Mouse (Mus musculus) myocyte (in vitro differentiated cells): ENCODE results near the gene Nfe2l1. TPM values are rescaled to one million over a fixed set of nuclear protein-coding genes. Genes with fewer than 3 reads are reported as not detected.
A peak's percentile ranks its signal among the peaks of the same experiment; 100 is the strongest.

ENCODE experiments used
- H3K27me3 ChIP-seq: one replicate; pipeline ENCODE4 v1.6.1; 2011; ENCODE audit not compliant: control insufficient read depth, insufficient read depth, insufficient read length
- H3K36me3 ChIP-seq: one replicate; pipeline ENCODE4 v1.6.1; 2011; ENCODE audit not compliant: control insufficient read depth, insufficient read depth
- H3K4me2 ChIP-seq: one replicate; pipeline ENCODE4 v1.6.1; 2011; ENCODE audit warnings: low read depth, control low read depth
- H3K4me3 ChIP-seq: one replicate; pipeline ENCODE4 v1.5.1; 2011; ENCODE audit warnings: mild to moderate bottlenecking, control low read depth, moderate library complexity
- H3K79me2 ChIP-seq: one replicate; pipeline ENCODE4 v1.6.1; 2011; ENCODE audit not compliant: control insufficient read depth, insufficient read depth
- H3ac ChIP-seq: one replicate; pipeline ENCODE4 v1.6.1; 2011; ENCODE audit not compliant: control insufficient read depth, insufficient read length
- CEBPB ChIP-seq: IDR thresholded peaks from 2 replicates; pipeline ENCODE4 v1.6.1; 2011; ENCODE audit warnings: mild to moderate bottlenecking, moderate library complexity; ENCODE audit not compliant: poor library complexity, insufficient read depth, severe bottlenecking
- E2F4 ChIP-seq: IDR thresholded peaks from one replicate; pipeline ENCODE4 v1.6.1; 2011; ENCODE audit warnings: mild to moderate bottlenecking, control low read depth, moderate library complexity; ENCODE audit not compliant: insufficient read depth
- MAX ChIP-seq: IDR thresholded peaks from one replicate; pipeline ENCODE4 v1.6.1; 2011; ENCODE audit warnings: low read depth, mild to moderate bottlenecking, control low read depth
- MYOD1 ChIP-seq, 3 experiments: IDR thresholded peaks; one replicate each; pipeline ENCODE4 v1.6.1; 2011; ENCODE audit warnings: control low read depth in 2 of 3, low read depth in 2 of 3, mild to moderate bottlenecking in 2 of 3, moderate library complexity in 1 of 3; ENCODE audit not compliant: insufficient read length in 2 of 3, control insufficient read depth in 1 of 3
- MYOG ChIP-seq, 3 experiments: IDR thresholded peaks; one replicate each; pipeline ENCODE4 v1.6.1; 2011; ENCODE audit warnings: control low read depth in 2 of 3, low read depth in 2 of 3, mild to moderate bottlenecking in 2 of 3; ENCODE audit not compliant: insufficient read length in 2 of 3, control insufficient read depth in 1 of 3, insufficient read depth in 1 of 3
- POLR2A ChIP-seq: IDR thresholded peaks from one replicate; pipeline ENCODE4 v1.6.1; 2011; ENCODE audit warnings: low read depth, mild to moderate bottlenecking, control low read depth, moderate library complexity; ENCODE audit not compliant: insufficient read length
- POLR2AphosphoS2 ChIP-seq: IDR thresholded peaks from one replicate; pipeline ENCODE4 v1.6.1; 2011; ENCODE audit warnings: low read depth, control low read depth; ENCODE audit not compliant: insufficient read length
- REST ChIP-seq: IDR thresholded peaks from one replicate; pipeline ENCODE4 v1.6.1; 2011; ENCODE audit warnings: mild to moderate bottlenecking, control low read depth, moderate library complexity; ENCODE audit not compliant: insufficient read depth, insufficient read length
- SRF ChIP-seq: IDR thresholded peaks from one replicate; pipeline ENCODE4 v1.6.1; 2011; ENCODE audit warnings: low read depth; ENCODE audit not compliant: control insufficient read depth, insufficient read length
- TCF12 ChIP-seq: IDR thresholded peaks from one replicate; pipeline ENCODE4 v1.6.1; 2011; ENCODE audit warnings: mild to moderate bottlenecking, control low read depth; ENCODE audit not compliant: poor library complexity, insufficient read depth, severe bottlenecking
- TCF3 ChIP-seq: IDR thresholded peaks from one replicate; pipeline ENCODE4 v1.6.1; 2011; ENCODE audit warnings: low read depth, control low read depth; ENCODE audit not compliant: insufficient read length
- USF1 ChIP-seq: IDR thresholded peaks from one replicate; pipeline ENCODE4 v1.6.1; 2011; ENCODE audit warnings: low read depth, mild to moderate bottlenecking, control low read depth, moderate library complexity
- polyA plus RNA-seq: library from polyadenylated mRNA; unstranded; fragments of >200 nt; fragmentation: generic; extraction: Trizol; gene quantifications from one replicate; pipeline ENCODE4 v1.2.1, GENCODE M21; 2012; ENCODE audit warnings: missing spikeins

Gene Nfe2l1
- polyA plus RNA-seq, 1 experiment: 518 TPM

- no peak for TF ChIP-seq POLR2A
- no peak for TF ChIP-seq REST
- no peak for TF ChIP-seq MAX
- TF ChIP-seq CEBPB: no peak
- no peak for TF ChIP-seq E2F4
- TF ChIP-seq MYOG (IDR thresholded peaks at IDR 0.05; ENCODE audit: control insufficient read depth in 1 of 3, insufficient read depth in 1 of 3, insufficient read length in 2 of 3, low read depth in 2 of 3): no peak
- TF ChIP-seq SRF: no peak
- TF ChIP-seq USF1: no peak
- H3K36me3 ChIP-seq: peaks cover 97% of the 10 kb centered on the region
Observed at GRCm38 (mm10) chr11:96816494-96816893, 13.3 kb downstream of the Nfe2l1 start.

GRCm38 (mm10) chr11:96815895-96816294, 13.9 kb downstream of the Nfe2l1 start:
- H3ac ChIP-seq: no peak overlapping the region
- peaks cover 67% of the 10 kb centered on the region for H3K79me2 ChIP-seq
- no peaks in the 10 kb centered on the region for H3K27me3 ChIP-seq
- no peak overlapping the region for H3K4me2 ChIP-seq
- peaks cover 91% of the 10 kb centered on the region for H3K36me3 ChIP-seq
- TF ChIP-seq POLR2A (peak; percentile 42), TCF12 (no peak), POLR2AphosphoS2 (peak; percentile 63), MYOD1 (IDR thresholded peaks at IDR 0.05; ENCODE audit: control insufficient read depth in 1 of 3, insufficient read length in 2 of 3, low read depth in 2 of 3) (no peak)
- H3K4me3 ChIP-seq: no peak overlapping the region

More at GRCm38 (mm10) chr11:96816494-96816893, 13.3 kb downstream of the Nfe2l1 start:
- H3K4me2 ChIP-seq: no peak overlapping the region
- H3K27me3 ChIP-seq: no peaks in the 10 kb centered on the region
- H3K79me2 ChIP-seq: peaks cover 73% of the 10 kb centered on the region
- no peak overlapping the region for H3ac ChIP-seq
- no peak overlapping the region for H3K4me3 ChIP-seq

GRCm38 (mm10) chr11:96814443-96814842, 15.3 kb downstream of the Nfe2l1 start:
- TF ChIP-seq REST: no peak
- TF ChIP-seq E2F4: no peak
- no peak for TF ChIP-seq MAX
- TF ChIP-seq MYOG (IDR thresholded peaks at IDR 0.05; ENCODE audit: control insufficient read depth in 1 of 3, insufficient read depth in 1 of 3, insufficient read length in 2 of 3, low read depth in 2 of 3): no peak
- TF ChIP-seq MYOD1 (IDR thresholded peaks at IDR 0.05; ENCODE audit: control insufficient read depth in 1 of 3, insufficient read length in 2 of 3, low read depth in 2 of 3): no peak
- no peak for TF ChIP-seq CEBPB
- TF ChIP-seq TCF12: no peak
- TF ChIP-seq POLR2AphosphoS2: no peak
- no peak for TF ChIP-seq SRF
- TF ChIP-seq TCF3: no peak
- no peak for TF ChIP-seq POLR2A
- TF ChIP-seq USF1: no peak
- peaks cover 86% of the 10 kb centered on the region for H3K36me3 ChIP-seq
- peaks cover 52% of the 10 kb centered on the region for H3K79me2 ChIP-seq

GRCm38 (mm10) chr11:96813920-96814319, 15.8 kb downstream of the Nfe2l1 start:
- Histone ChIP-seq H3K36me3 (peaks cover 85% of the 10 kb centered on the region), H3K4me3 (no peak overlapping the region), H3K4me2 (no peak overlapping the region), H3K27me3 (no peaks in the 10 kb centered on the region), H3K79me2 (peaks cover 47% of the 10 kb centered on the region), H3ac (no peak overlapping the region)
- no peak for TF ChIP-seq MYOD1 (IDR thresholded peaks at IDR 0.05; ENCODE audit: control insufficient read depth in 1 of 3, insufficient read length in 2 of 3, low read depth in 2 of 3)
- no peak for TF ChIP-seq POLR2A
- no peak for TF ChIP-seq E2F4
- no peak for TF ChIP-seq SRF
- peak; percentile 35 for TF ChIP-seq POLR2AphosphoS2
- no peak for TF ChIP-seq TCF12
- no peak for TF ChIP-seq REST
- TF ChIP-seq USF1: no peak

More at GRCm38 (mm10) chr11:96814443-96814842, 15.3 kb downstream of the Nfe2l1 start:
- no peak overlapping the region for H3ac ChIP-seq
- H3K4me3 ChIP-seq: no peak overlapping the region
- no peaks in the 10 kb centered on the region for H3K27me3 ChIP-seq
- no peak overlapping the region for H3K4me2 ChIP-seq

GRCm38 (mm10) chr11:96813455-96813854, 16.3 kb downstream of the Nfe2l1 start:
- Histone ChIP-seq H3K79me2 (peaks cover 42% of the 10 kb centered on the region), H3K36me3 (peaks cover 85% of the 10 kb centered on the region), H3K4me3 (no peak overlapping the region), H3K27me3 (no peaks in the 10 kb centered on the region), H3ac (no peak overlapping the region), H3K4me2 (no peak overlapping the region)
- TF ChIP-seq REST: no peak
- TF ChIP-seq POLR2AphosphoS2: peak; percentile 87
- TF ChIP-seq POLR2A: peak; percentile 53
